Mouse (Mus musculus): ENCODE measurements around the gene Galnt2.

GRCm38 (mm10) chr8:124193992-124194391 is 37.2 kb upstream of the Galnt2 start:
- TF ChIP-seq CTCF (IDR thresholded peaks at IDR 0.05; ENCODE audit: borderline replicate concordance, control insufficient read depth, extremely low read depth, insufficient read depth, low read length, poor library complexity), result no peak
- no peak for TF ChIP-seq POLR2A (IDR thresholded peaks at IDR 0.05; ENCODE audit: control insufficient read depth, extremely low read depth, insufficient read depth, low read length, poor library complexity)
